Mouse (Mus musculus) adrenal gland, postnatal 0 days (tissue): ENCODE data around the gene Id2. TPM values are rescaled to one million over a fixed set of nuclear protein-coding genes. Genes with fewer than 3 reads are reported as not detected.

Experiments used
- polyA plus RNA-seq: library from polyadenylated mRNA; unstranded; fragments of >200 nt; fragmentation: Nextera tagmentation; extraction: Ambion mirVana; gene quantifications from 2 replicates; pipeline ENCODE4 v1.2.1, GENCODE M21; 2015

Id2 gene
- polyA plus RNA-seq, result 488 and 895 TPM in 2 replicates

GRCm38 (mm10) chr12:25097052-25097209, at the start of gene Id2:
TSS of gene Id2 (minus strand) at chr12:25097140.

Other genes with a start within 250 kb of the Id2 start
- 21.0 and 22.1 TPM in 2 replicates for gene Kidins220, start 122.2 kb downstream of the Id2 start, polyA plus RNA-seq